Mouse (Mus musculus): ENCODE results near the gene Rnase4.

GRCm38 (mm10) chr14:51090921-51091900 lies at the start of gene Rnase4, which contains the start of gene Ang:
- TF ChIP-seq POLR2A (IDR thresholded peaks at IDR 0.05; ENCODE audit: borderline replicate concordance, low read depth, low read length) (no peak), CTCF (IDR thresholded peaks at IDR 0.05; ENCODE audit: low read depth, low read length) (no peak)
